Mouse (Mus musculus) limb, embryonic 14.5 days (tissue): Measurements from ENCODE around the gene Hectd3. TPM values are rescaled to one million over a fixed set of nuclear protein-coding genes. Genes with fewer than 3 reads are reported as not detected.

Experiments used
- ATAC-seq: fragments of 200-750 bp; cut with Nextera tagmentation; 2 replicates; pipeline ENCODE4 v1.8.0; 2017; ENCODE audit warnings: low read depth, moderate number of reproducible peaks, moderate TSS enrichment; ENCODE audit not compliant: low FRiP score
- DNase-seq: peaks from one replicate; pipeline ENCODE4 v3.0.0-alpha.2; 2015; ENCODE audit warnings: low spot score
- H3K27ac ChIP-seq: fragments of 300-500 bp; sonication (generic); replicated peaks from 2 replicates; pipeline ENCODE4 v1.5.1; 2014; ENCODE audit warnings: low read depth, mild to moderate bottlenecking, low read length, moderate library complexity, mixed read lengths
- H3K27me3 ChIP-seq: fragments of 300-500 bp; sonication (generic); 2 replicates; pipeline ENCODE4 v1.6.1; 2014; ENCODE audit warnings: low read length, mixed read lengths; ENCODE audit not compliant: control insufficient read depth, insufficient read depth
- H3K36me3 ChIP-seq: fragments of 300-500 bp; sonication (generic); 2 replicates; pipeline ENCODE4 v1.6.1; 2014; ENCODE audit warnings: mild to moderate bottlenecking, low read length, moderate library complexity, mixed read lengths; ENCODE audit not compliant: control insufficient read depth, insufficient read depth
- H3K4me1 ChIP-seq: fragments of 300-500 bp; sonication (generic); 2 replicates; pipeline ENCODE4 v1.6.1; 2014; ENCODE audit warnings: antibody characterized with exemption, low read length, mixed read lengths; ENCODE audit not compliant: control insufficient read depth, insufficient read depth
- H3K4me2 ChIP-seq: fragments of 300-500 bp; sonication (generic); replicated peaks from 2 replicates; pipeline ENCODE4 v1.6.1; 2014; ENCODE audit warnings: low read depth, mild to moderate bottlenecking, low read length, moderate library complexity; ENCODE audit not compliant: severe bottlenecking
- H3K4me3 ChIP-seq: fragments of 300-500 bp; sonication (generic); replicated peaks from 2 replicates; pipeline ENCODE4 v1.5.1; 2014; ENCODE audit warnings: low read length
- H3K9ac ChIP-seq: fragments of 300-500 bp; sonication (generic); 2 replicates; pipeline ENCODE4 v1.6.1; 2014; ENCODE audit warnings: mild to moderate bottlenecking, low read depth, low read length, moderate library complexity; ENCODE audit not compliant: severe bottlenecking
- H3K9me3 ChIP-seq: fragments of 300-500 bp; sonication (generic); 2 replicates; pipeline ENCODE4 v1.6.1; 2016; ENCODE audit warnings: low read length; ENCODE audit not compliant: control insufficient read depth
- POLR2A ChIP-seq: fragments of 200-500 bp; IDR thresholded peaks from 2 replicates; pipeline ENCODE4 v1.8.0; 2012; ENCODE audit warnings: inconsistent platforms, mild to moderate bottlenecking, moderate library complexity, borderline replicate concordance; ENCODE audit not compliant: insufficient read depth, insufficient read length; ENCODE audit errors: extremely low read depth
- WGBS: fragments of 180-500 bp; shearing (Covaris S2); extraction: QIAGEN DNeasy Blood & Tissue Kit; methylation state at CpG from one replicate; pipeline ENCODE4 v1.1.7; 2014; 5-methylcytosine and 5-hydroxymethylcytosine counted together
- polyA plus RNA-seq, 2 experiments: library from polyadenylated mRNA; depleted of rRNA in 1 of 2; stranded (reverse) in 1 of 2; unstranded in 1 of 2; fragments of >200 nt; fragmentation: Nextera tagmentation in 1 of 2; extraction: Ambion mirVana in 1 of 2; gene quantifications; 2 replicates each; pipeline versions ENCODE4 v1.2.1 to v1.2.3; 2012 to 2014

Gene Hectd3
- polyA plus RNA-seq, 2 experiments: 11.2 to 24.6 TPM

DNA sequence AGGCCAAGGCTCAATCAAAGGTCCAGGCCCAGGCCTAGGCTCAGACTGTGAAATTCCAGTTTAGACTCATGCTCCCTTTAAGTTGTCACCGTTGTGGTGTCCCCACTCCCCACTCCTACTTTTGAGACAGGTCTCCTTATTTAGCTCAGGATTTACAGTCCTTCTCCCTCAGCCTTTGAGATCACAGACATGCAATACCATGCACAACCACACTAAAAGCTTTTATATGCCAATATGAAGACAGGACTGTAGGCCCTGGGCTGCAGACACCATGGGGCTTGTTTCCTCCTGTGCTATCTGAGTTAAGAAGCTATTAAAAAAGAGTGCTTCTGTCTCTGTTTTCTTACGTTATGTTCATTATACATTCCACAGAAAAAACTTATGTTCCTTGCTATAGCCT is 22.6 kb downstream of the Hectd3 start:
- DNase-seq (no peak), ATAC-seq (no peak)
- WGBS: 80% methylated on average over 2 of the region's 2 CpGs
- Histone ChIP-seq H3K4me1 (no peaks in the 10 kb centered on the region; the same call in 1 of the 2 replicates), H3K4me2 (no peak overlapping the region), H3K36me3 (peaks cover 8% of the 10 kb centered on the region), H3K27me3 (no peaks in the 10 kb centered on the region), H3K9me3 (no peaks in the 10 kb centered on the region), H3K4me3 (no peak overlapping the region), H3K9ac (no peak overlapping the region), H3K27ac (no peak overlapping the region)
- no peak for TF ChIP-seq POLR2A

- ATAC-seq (no peak), DNase-seq (no peak)
- no peak for TF ChIP-seq POLR2A
- H3K27me3 ChIP-seq: no peaks in the 10 kb centered on the region
- WGBS: 83% methylated on average over 7 of the region's 7 CpGs
- no peak overlapping the region for H3K4me3 ChIP-seq
- no peak overlapping the region for H3K9ac ChIP-seq
- no peaks in the 10 kb centered on the region; the same call in 1 of the 2 replicates for H3K4me1 ChIP-seq
- H3K4me2 ChIP-seq: no peak overlapping the region
- no peak overlapping the region for H3K27ac ChIP-seq
- H3K9me3 ChIP-seq: no peaks in the 10 kb centered on the region
- H3K36me3 ChIP-seq: peaks cover 13% of the 10 kb centered on the region
Observed at GRCm38 (mm10) chr4:117018327-117018726, 23.2 kb downstream of the Hectd3 start.

DNA sequence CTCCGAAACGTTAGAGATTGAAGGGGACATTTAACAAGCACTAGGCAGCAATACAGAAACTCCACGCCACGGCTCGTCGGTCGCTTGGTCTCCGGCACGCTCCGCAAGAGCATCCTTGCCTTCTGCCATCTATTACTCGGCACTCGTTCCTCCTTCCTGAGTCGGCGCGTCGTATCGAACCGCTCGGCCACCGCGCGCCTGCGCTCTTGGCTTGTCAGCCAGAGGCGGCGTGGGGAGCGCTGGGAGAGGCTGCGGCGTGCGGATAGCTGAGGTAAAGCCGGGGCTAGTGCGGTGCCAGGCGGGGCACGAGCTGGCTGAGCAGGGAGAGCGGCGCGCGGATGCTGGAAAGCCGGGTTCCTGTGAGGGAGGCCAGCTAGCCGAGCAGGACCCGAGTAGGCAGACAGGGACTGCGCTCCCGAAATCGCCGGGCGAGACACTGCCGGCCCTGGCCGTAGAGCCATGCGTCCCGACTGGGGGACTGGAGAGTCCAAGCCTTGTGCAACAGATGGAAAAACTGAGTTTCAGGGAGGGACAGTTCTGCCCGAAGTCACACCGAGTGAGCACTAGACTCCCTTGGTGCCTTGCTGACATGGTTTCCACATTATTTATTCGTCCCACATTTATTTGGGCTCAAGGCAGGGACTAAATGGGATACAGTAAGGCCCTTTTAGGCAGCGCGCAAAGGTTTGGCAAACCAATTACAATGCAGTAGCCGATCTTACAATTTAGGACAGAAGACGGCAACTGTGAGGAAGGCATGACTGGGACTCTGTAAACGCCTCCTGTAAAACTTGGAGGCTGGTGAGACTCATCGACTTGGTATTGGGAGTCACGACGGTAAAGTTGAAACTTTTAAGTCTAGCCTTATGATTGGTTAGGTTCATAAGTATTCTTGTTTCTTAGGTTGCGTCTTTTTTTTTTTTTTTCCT is 24.4 kb downstream of the Hectd3 start, which contains the start of gene Eif2b3:
Gene Eif2b3 (plus strand): TSS at position 197 of the 929 bp plus-strand sequence.
- H3K4me1 ChIP-seq: no peaks in the 10 kb centered on the region; the same call in 1 of the 2 replicates
- H3K27ac ChIP-seq: 0 out of 2 replicates have a peak within 1 kb of the TSS, but pooled peaks have one; percentile 21
- ATAC-seq: peak; percentile 95
- TF ChIP-seq POLR2A: peak; percentile 84; the same call in 1 of the 2 replicates
- no peaks in the 10 kb centered on the region for H3K9me3 ChIP-seq
- H3K27me3 ChIP-seq: no peaks in the 10 kb centered on the region
- peaks cover 20% of the 10 kb centered on the region for H3K36me3 ChIP-seq
- H3K9ac ChIP-seq: peak within 1 kb of the TSS; percentile 70
- under 1% methylated on average over 61 of the region's 61 CpGs for WGBS
- peak within 1 kb of the TSS; percentile 67 for H3K4me3 ChIP-seq
- DNase-seq: peak; percentile 94
- H3K4me2 ChIP-seq: peak within 1 kb of the TSS; percentile 60

DNA sequence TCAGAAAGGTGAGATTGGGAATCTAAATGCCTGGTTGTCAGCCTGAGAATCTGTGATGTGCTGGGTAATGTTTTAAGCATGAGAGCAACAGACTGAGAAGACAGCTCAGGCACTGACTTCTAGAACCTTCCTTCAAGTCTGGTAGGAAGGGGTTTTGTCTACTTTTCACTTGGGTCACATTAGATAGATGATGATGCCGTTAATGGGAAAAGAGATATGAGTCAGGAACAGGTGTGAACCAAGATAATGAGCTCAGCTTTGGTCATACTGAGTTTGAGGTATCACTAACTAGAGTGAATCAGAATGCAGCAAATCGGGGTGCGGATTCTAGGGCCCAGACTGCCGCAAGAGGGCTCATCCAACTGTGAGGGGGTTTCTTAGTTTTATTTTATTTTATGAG is 28.4 kb downstream of the Hectd3 start:
- H3K4me3 ChIP-seq: no peak overlapping the region
- H3K27ac ChIP-seq: no peak overlapping the region
- peaks cover 37% of the 10 kb centered on the region for H3K36me3 ChIP-seq
- DNase-seq: no peak
- H3K27me3 ChIP-seq: no peaks in the 10 kb centered on the region
- no peak overlapping the region for H3K9ac ChIP-seq
- H3K4me2 ChIP-seq: no peak overlapping the region
- no peaks in the 10 kb centered on the region; the same call in 1 of the 2 replicates for H3K4me1 ChIP-seq
- no peak for ATAC-seq
- no peak for TF ChIP-seq POLR2A
- 97% methylated on average over 4 of the region's 4 CpGs for WGBS
- no peaks in the 10 kb centered on the region for H3K9me3 ChIP-seq

- Histone ChIP-seq H3K4me3 (no peak overlapping the region), H3K36me3 (peaks cover 32% of the 10 kb centered on the region), H3K9ac (no peak overlapping the region), H3K27ac (no peak overlapping the region), H3K9me3 (no peaks in the 10 kb centered on the region), H3K4me1 (no peaks in the 10 kb centered on the region), H3K4me2 (no peak overlapping the region), H3K27me3 (no peaks in the 10 kb centered on the region)
- no peak for ATAC-seq
- no peak for DNase-seq
- WGBS: 93% methylated on average over 1 of the region's 1 CpGs
- TF ChIP-seq POLR2A: no peak
Observed at GRCm38 (mm10) chr4:117031105-117031504, 36.0 kb downstream of the Hectd3 start.
